Mouse (Mus musculus) cerebellum, postnatal 25 days (tissue): Measurements from ENCODE around the gene U2surp.

Source experiments
- DNase-seq, 2 experiments: peaks; one replicate each; pipeline ENCODE4 v3.0.0; 2021; ENCODE audit warnings: mixed read lengths in 2 of 2

Gene U2surp

GRCm38 (mm10) chr9:95451931-95452330, 59.9 kb downstream of the U2surp start:
- peak in 1 of 2 experiments; percentile 34 for DNase-seq

- no peak for DNase-seq
Measured at GRCm38 (mm10) chr9:95450586-95450985, 61.2 kb downstream of the U2surp start.

- peak; percentile 38 to 58 for DNase-seq
Measured at GRCm38 (mm10) chr9:95442321-95442731, 69.5 kb downstream of the U2surp start.

DNA sequence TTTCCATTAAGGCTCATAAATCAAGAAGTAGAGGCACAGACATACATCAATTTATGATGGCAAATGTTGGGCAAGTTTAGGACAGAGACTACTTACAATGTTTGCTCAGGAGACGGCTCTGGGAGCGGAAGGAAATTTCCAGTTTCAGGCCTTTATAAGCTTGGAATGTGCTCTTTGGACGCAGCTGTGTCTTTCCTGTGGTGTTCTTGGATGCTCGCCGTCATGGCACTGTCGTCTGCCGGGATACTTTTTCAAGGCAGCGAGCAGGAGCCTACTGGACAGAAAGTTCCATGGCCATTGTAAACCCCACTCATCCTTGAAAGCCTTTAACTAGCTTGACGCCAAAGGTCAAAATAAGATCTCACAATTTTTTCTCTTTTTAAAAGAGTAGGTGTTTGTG, 73.9 kb downstream of the U2surp start:
- no peak for DNase-seq

- no peak for DNase-seq
Measured at GRCm38 (mm10) chr9:95436294-95436613, 75.5 kb downstream of the U2surp start.

DNA sequence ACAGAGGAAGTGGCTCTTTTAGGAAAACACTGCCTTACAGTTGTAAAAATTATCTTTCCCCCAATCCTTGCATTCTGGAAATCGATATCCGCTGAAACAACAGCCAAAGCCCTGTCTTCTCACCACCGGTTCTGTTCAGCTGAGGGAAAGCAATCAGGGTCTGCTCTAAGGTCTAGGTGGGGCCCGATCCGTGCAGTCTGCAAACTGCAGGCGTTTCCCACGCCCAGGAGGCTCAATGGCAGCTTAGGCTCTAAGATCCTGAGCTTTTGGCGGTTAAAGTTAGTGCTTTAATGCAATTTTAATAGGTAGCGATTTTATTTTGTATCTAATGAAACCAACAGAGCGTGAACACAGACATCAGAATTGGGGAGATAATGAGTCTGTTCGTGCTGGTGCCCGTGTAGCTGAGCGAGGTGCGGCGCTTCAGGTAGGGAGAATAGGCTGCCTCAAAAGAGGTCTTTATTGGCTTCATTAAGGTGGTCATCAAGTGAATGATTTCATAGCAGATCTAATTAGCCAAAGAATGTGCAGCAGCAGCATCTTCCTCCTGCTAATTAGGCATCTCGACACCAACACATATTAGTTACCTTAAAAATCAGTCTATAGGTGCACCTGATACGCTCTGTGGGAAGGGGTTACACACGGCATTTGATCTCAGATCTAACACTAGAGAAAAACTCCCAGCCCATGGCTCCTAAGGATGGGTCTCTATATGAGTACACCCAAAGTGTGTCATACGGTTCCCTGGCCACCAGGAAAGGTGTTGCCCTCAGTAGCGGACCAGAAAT, 76.1 kb downstream of the U2surp start:
- no peak for DNase-seq

DNA sequence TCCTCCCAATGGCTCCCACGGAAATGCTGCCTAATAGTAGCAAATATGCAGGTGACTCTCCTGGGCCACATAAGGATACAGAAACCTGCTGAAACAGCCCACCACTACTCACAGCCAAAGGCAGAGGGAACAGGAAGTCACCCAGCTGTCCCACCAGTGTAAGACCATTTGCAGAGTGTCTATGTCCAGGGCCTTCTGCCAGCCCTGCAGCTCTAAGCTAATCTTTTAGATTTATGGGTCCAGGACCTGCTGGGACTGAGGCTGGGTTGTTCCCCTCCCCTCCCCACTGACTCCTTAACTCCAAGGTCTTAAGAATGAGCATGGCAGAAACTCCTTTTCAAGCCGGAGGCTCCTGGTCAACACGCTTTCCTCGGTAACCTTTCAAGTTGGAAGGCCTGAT, 83.5 kb downstream of the U2surp start:
- no peak for DNase-seq

DNA sequence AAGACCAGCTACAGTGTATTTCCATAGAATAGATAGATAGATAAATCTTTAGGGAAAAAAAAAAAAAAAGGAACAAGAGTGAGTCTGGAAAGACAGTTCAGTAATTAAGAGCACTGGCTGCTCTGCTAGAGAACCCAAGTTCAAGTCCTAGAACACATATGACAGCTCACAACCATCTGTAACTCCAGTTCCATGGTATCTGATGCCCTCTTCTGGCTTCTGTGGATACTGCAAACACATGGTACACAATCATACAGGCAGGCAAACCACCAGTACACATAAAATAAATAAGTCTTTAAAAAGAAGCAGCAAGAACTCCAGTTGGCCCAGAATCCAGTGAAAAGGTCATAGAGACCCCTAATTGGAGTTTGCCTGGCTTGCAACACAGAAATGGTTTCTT, 97.9 kb downstream of the U2surp start:
- no peak for DNase-seq

GRCm38 (mm10) chr9:95412047-95412446, 99.7 kb downstream of the U2surp start:
- DNase-seq, result no peak

- DNase-seq, result peak in 1 of 2 experiments; percentile 34
Measured at GRCm38 (mm10) chr9:95407586-95408220, 104.1 kb downstream of the U2surp start.
